Mouse (Mus musculus): ENCODE measurements around the gene Kri1. TPM values are rescaled to one million over a fixed set of nuclear protein-coding genes. Genes with fewer than 3 reads are reported as not detected.

Gene Kri1
- polyA plus RNA-seq, 1 experiment, result 29.3 TPM

GRCm38 (mm10) chr9:21332161-21333061 is 44.6 kb upstream of the Kri1 start:
- H3K79me2 ChIP-seq (ENCODE audit: control insufficient read depth, insufficient read depth), result peaks cover 76% of the 10 kb centered on the region
- no peaks in the 10 kb centered on the region for H3K27me3 ChIP-seq (ENCODE audit: control insufficient read depth, insufficient read depth, insufficient read length)
- H3K36me3 ChIP-seq (ENCODE audit: control insufficient read depth, insufficient read depth), result no peaks in the 10 kb centered on the region
- H3ac ChIP-seq (ENCODE audit: control insufficient read depth, insufficient read length, low read depth), result peak overlapping the region; percentile 37
- peaks cover 28% of the 10 kb centered on the region for H3K79me3 ChIP-seq (ENCODE audit: low read depth)
- TF ChIP-seq USF1 (IDR thresholded peaks at IDR 0.05; ENCODE audit: low read depth), result peak; percentile 74
- TF ChIP-seq FOSL1 (IDR thresholded peaks at IDR 0.05; ENCODE audit: insufficient read depth, low read length, poor library complexity, severe bottlenecking), result peak; percentile 19
- no peak for TF ChIP-seq MYOG (IDR thresholded peaks at IDR 0.05; ENCODE audit: control insufficient read depth, extremely low read depth, insufficient read length)
- no peak for TF ChIP-seq CTCF (IDR thresholded peaks at IDR 0.05; ENCODE audit: control insufficient read depth, insufficient read depth, insufficient read length)
- peak; percentile 56 for TF ChIP-seq MYOD1 (IDR thresholded peaks at IDR 0.05; ENCODE audit: control insufficient read depth, insufficient read length, low read depth)
- TF ChIP-seq MAX (IDR thresholded peaks at IDR 0.05), result peak; percentile 67
- peak; percentile 80 for TF ChIP-seq CEBPB (IDR thresholded peaks at IDR 0.05; ENCODE audit: low read depth)
- no peak overlapping the region for H3K4me3 ChIP-seq (ENCODE audit: insufficient read depth, poor library complexity, severe bottlenecking)

- TF ChIP-seq MYOD1 (IDR thresholded peaks at IDR 0.05; ENCODE audit: control insufficient read depth, insufficient read length, low read depth) (no peak), CTCF (IDR thresholded peaks at IDR 0.05; ENCODE audit: control insufficient read depth, insufficient read depth, insufficient read length) (no peak), CEBPB (IDR thresholded peaks at IDR 0.05; ENCODE audit: low read depth) (no peak), MYOG (IDR thresholded peaks at IDR 0.05; ENCODE audit: control insufficient read depth, extremely low read depth, insufficient read length) (no peak), MAX (IDR thresholded peaks at IDR 0.05) (no peak), FOSL1 (IDR thresholded peaks at IDR 0.05; ENCODE audit: insufficient read depth, low read length, poor library complexity, severe bottlenecking) (no peak), USF1 (IDR thresholded peaks at IDR 0.05; ENCODE audit: low read depth) (no peak)
- H3ac ChIP-seq (ENCODE audit: control insufficient read depth, insufficient read length, low read depth), result no peak overlapping the region
These were observed 43.8 kb upstream of the Kri1 start for GRCm38 (mm10) chr9:21331365-21332140.

GRCm38 (mm10) chr9:21329699-21330289 is 42.0 kb upstream of the Kri1 start:
- H3K79me2 ChIP-seq (ENCODE audit: control insufficient read depth, insufficient read depth), result peaks cover 79% of the 10 kb centered on the region
- H3K27me3 ChIP-seq (ENCODE audit: control insufficient read depth, insufficient read depth, insufficient read length), result no peaks in the 10 kb centered on the region
- H3K36me3 ChIP-seq (ENCODE audit: control insufficient read depth, insufficient read depth), result no peaks in the 10 kb centered on the region
- TF ChIP-seq CEBPB (IDR thresholded peaks at IDR 0.05; ENCODE audit: low read depth) (no peak), MYOD1 (IDR thresholded peaks at IDR 0.05; ENCODE audit: control insufficient read depth, insufficient read length, low read depth) (no peak), USF1 (IDR thresholded peaks at IDR 0.05; ENCODE audit: low read depth) (no peak), FOSL1 (IDR thresholded peaks at IDR 0.05; ENCODE audit: insufficient read depth, low read length, poor library complexity, severe bottlenecking) (no peak)
- no peak overlapping the region for H3K4me3 ChIP-seq (ENCODE audit: insufficient read depth, poor library complexity, severe bottlenecking)
- H3ac ChIP-seq (ENCODE audit: control insufficient read depth, insufficient read length, low read depth), result no peak overlapping the region
- H3K79me3 ChIP-seq (ENCODE audit: low read depth), result peaks cover 39% of the 10 kb centered on the region

More at GRCm38 (mm10) chr9:21331365-21332140, 43.8 kb upstream of the Kri1 start:
- Histone ChIP-seq H3K27me3 (ENCODE audit: control insufficient read depth, insufficient read depth, insufficient read length) (no peaks in the 10 kb centered on the region), H3K36me3 (ENCODE audit: control insufficient read depth, insufficient read depth) (no peaks in the 10 kb centered on the region), H3K79me2 (ENCODE audit: control insufficient read depth, insufficient read depth) (peaks cover 79% of the 10 kb centered on the region), H3K79me3 (ENCODE audit: low read depth) (peaks cover 30% of the 10 kb centered on the region), H3K4me3 (ENCODE audit: insufficient read depth, poor library complexity, severe bottlenecking) (no peak overlapping the region)

GRCm38 (mm10) chr9:21329041-21329440 is 41.3 kb upstream of the Kri1 start:
- Histone ChIP-seq H3ac (ENCODE audit: control insufficient read depth, insufficient read length, low read depth) (no peak overlapping the region), H3K4me3 (ENCODE audit: insufficient read depth, poor library complexity, severe bottlenecking) (no peak overlapping the region), H3K36me3 (ENCODE audit: control insufficient read depth, insufficient read depth) (no peaks in the 10 kb centered on the region), H3K27me3 (ENCODE audit: control insufficient read depth, insufficient read depth, insufficient read length) (no peaks in the 10 kb centered on the region), H3K79me2 (ENCODE audit: control insufficient read depth, insufficient read depth) (peaks cover 79% of the 10 kb centered on the region), H3K79me3 (ENCODE audit: low read depth) (peaks cover 43% of the 10 kb centered on the region)
- TF ChIP-seq CEBPB (IDR thresholded peaks at IDR 0.05; ENCODE audit: low read depth), result no peak
- no peak for TF ChIP-seq MYOD1 (IDR thresholded peaks at IDR 0.05; ENCODE audit: control insufficient read depth, insufficient read length, low read depth)
- no peak for TF ChIP-seq FOSL1 (IDR thresholded peaks at IDR 0.05; ENCODE audit: insufficient read depth, low read length, poor library complexity, severe bottlenecking)
- TF ChIP-seq USF1 (IDR thresholded peaks at IDR 0.05; ENCODE audit: low read depth), result no peak
- no peak for TF ChIP-seq CTCF (IDR thresholded peaks at IDR 0.05; ENCODE audit: control insufficient read depth, insufficient read depth, insufficient read length)
- TF ChIP-seq MYOG (IDR thresholded peaks at IDR 0.05; ENCODE audit: control insufficient read depth, extremely low read depth, insufficient read length), result no peak
- no peak for TF ChIP-seq MAX (IDR thresholded peaks at IDR 0.05)

- Histone ChIP-seq H3K79me3 (ENCODE audit: low read depth) (peaks cover 51% of the 10 kb centered on the region), H3K36me3 (ENCODE audit: control insufficient read depth, insufficient read depth) (no peaks in the 10 kb centered on the region), H3ac (ENCODE audit: control insufficient read depth, insufficient read length, low read depth) (no peak overlapping the region), H3K27me3 (ENCODE audit: control insufficient read depth, insufficient read depth, insufficient read length) (no peaks in the 10 kb centered on the region), H3K4me3 (ENCODE audit: insufficient read depth, poor library complexity, severe bottlenecking) (no peak overlapping the region), H3K79me2 (ENCODE audit: control insufficient read depth, insufficient read depth) (peaks cover 87% of the 10 kb centered on the region)
- TF ChIP-seq CEBPB (IDR thresholded peaks at IDR 0.05; ENCODE audit: low read depth) (no peak), USF1 (IDR thresholded peaks at IDR 0.05; ENCODE audit: low read depth) (no peak), MAX (IDR thresholded peaks at IDR 0.05) (no peak), CTCF (IDR thresholded peaks at IDR 0.05; ENCODE audit: control insufficient read depth, insufficient read depth, insufficient read length) (no peak), MYOG (IDR thresholded peaks at IDR 0.05; ENCODE audit: control insufficient read depth, extremely low read depth, insufficient read length) (no peak), MYOD1 (IDR thresholded peaks at IDR 0.05; ENCODE audit: control insufficient read depth, insufficient read length, low read depth) (no peak), FOSL1 (IDR thresholded peaks at IDR 0.05; ENCODE audit: insufficient read depth, low read length, poor library complexity, severe bottlenecking) (no peak)
These were observed 40.3 kb upstream of the Kri1 start for GRCm38 (mm10) chr9:21328041-21328440.

Data from C2C12 (cell line).